Mouse (Mus musculus) kidney, embryonic 14.5 days (tissue): ENCODE measurements at regions not wholly inside any gene's neighbourhood (a gene's known extent, or its start where the extent isn't known, plus 50 kb on each side); places are given as distances from the start of the nearest gene placed in this dataset.

ENCODE experiments used
- ATAC-seq: fragments of 200-750 bp; cut with Nextera tagmentation; 2 replicates; pipeline ENCODE4 v1.8.0; 2017; ENCODE audit warnings: moderate number of reproducible peaks, mild to moderate bottlenecking, moderate TSS enrichment, moderate library complexity; ENCODE audit not compliant: low FRiP score, low TSS enrichment
- H3K27ac ChIP-seq: fragments of 300-500 bp; sonication (generic); 2 replicates; pipeline ENCODE4 v1.5.1; 2014; ENCODE audit warnings: low read depth, mild to moderate bottlenecking, low read length, moderate library complexity, mixed read lengths
- H3K27me3 ChIP-seq: fragments of 300-500 bp; sonication (generic); 2 replicates; pipeline ENCODE4 v1.6.1; 2014; ENCODE audit warnings: mild to moderate bottlenecking, low read length; ENCODE audit not compliant: control insufficient read depth, insufficient read depth
- H3K36me3 ChIP-seq: fragments of 300-500 bp; sonication (generic); 2 replicates; pipeline ENCODE4 v1.6.1; 2014; ENCODE audit warnings: low read length, mixed read lengths; ENCODE audit not compliant: control insufficient read depth, insufficient read depth
- H3K4me1 ChIP-seq: fragments of 300-500 bp; sonication (generic); 2 replicates; pipeline ENCODE4 v1.6.1; 2014; ENCODE audit warnings: low read length, mixed read lengths; ENCODE audit not compliant: control insufficient read depth, insufficient read depth
- H3K4me2 ChIP-seq: fragments of 300-500 bp; sonication (generic); replicated peaks from 2 replicates; pipeline ENCODE4 v1.6.1; 2014; ENCODE audit warnings: low read depth, mild to moderate bottlenecking, low read length
- H3K4me3 ChIP-seq: fragments of 300-500 bp; sonication (generic); 2 replicates; pipeline ENCODE4 v1.5.1; 2014; ENCODE audit warnings: mild to moderate bottlenecking, low read length
- H3K9ac ChIP-seq: fragments of 300-500 bp; sonication (generic); 2 replicates; pipeline ENCODE4 v1.6.1; 2014; ENCODE audit warnings: low read depth, mild to moderate bottlenecking, low read length, moderate library complexity
- H3K9me3 ChIP-seq: fragments of 300-500 bp; sonication (generic); 2 replicates; pipeline ENCODE4 v1.6.1; 2016; ENCODE audit warnings: low read length; ENCODE audit not compliant: control insufficient read depth
- WGBS: fragments of 180-500 bp; shearing (Covaris S2); extraction: QIAGEN DNeasy Blood & Tissue Kit; methylation state at CpG from one replicate; pipeline ENCODE4 v1.1.7; 2014; 5-methylcytosine and 5-hydroxymethylcytosine counted together

GRCm38 (mm10) chr12:56020954-56021514, 184.9 kb downstream of the Brms1l start:
- no peak for ATAC-seq
- H3K4me1 ChIP-seq: no peaks in the 10 kb centered on the region
- no peaks in the 10 kb centered on the region for H3K27me3 ChIP-seq
- no peaks in the 10 kb centered on the region for H3K9me3 ChIP-seq
- WGBS: 22% methylated on average over 7 of the region's 7 CpGs
- no peak overlapping the region for H3K27ac ChIP-seq
- no peak overlapping the region for H3K4me3 ChIP-seq
- H3K36me3 ChIP-seq: no peaks in the 10 kb centered on the region
- no peak overlapping the region for H3K9ac ChIP-seq
- H3K4me2 ChIP-seq: no peak overlapping the region

- WGBS: 38% methylated on average over 1 of the region's 1 CpGs
- ATAC-seq: no peak
- Histone ChIP-seq H3K4me2 (no peak overlapping the region), H3K27me3 (no peaks in the 10 kb centered on the region), H3K9ac (no peak overlapping the region), H3K4me1 (no peaks in the 10 kb centered on the region), H3K9me3 (no peaks in the 10 kb centered on the region), H3K36me3 (no peaks in the 10 kb centered on the region), H3K27ac (no peak overlapping the region), H3K4me3 (no peak overlapping the region)
These were observed 184.4 kb downstream of the Brms1l start for GRCm38 (mm10) chr12:56020547-56020946.

- H3K4me2 ChIP-seq: no peak overlapping the region
- ATAC-seq: no peak
- no peaks in the 10 kb centered on the region for H3K9me3 ChIP-seq
- 72% methylated on average over 4 of the region's 4 CpGs for WGBS
- no peak overlapping the region for H3K4me3 ChIP-seq
- H3K27me3 ChIP-seq: no peaks in the 10 kb centered on the region
- H3K9ac ChIP-seq: no peak overlapping the region
- H3K36me3 ChIP-seq: no peaks in the 10 kb centered on the region
- no peak overlapping the region for H3K27ac ChIP-seq
- H3K4me1 ChIP-seq: no peaks in the 10 kb centered on the region
These were observed 173.9 kb downstream of the Brms1l start for GRCm38 (mm10) chr12:56009976-56010375.

GRCm38 (mm10) chr12:56005846-56006245, 169.7 kb downstream of the Brms1l start:
- H3K9ac ChIP-seq: no peak overlapping the region
- H3K9me3 ChIP-seq: no peaks in the 10 kb centered on the region
- no peak for ATAC-seq
- H3K36me3 ChIP-seq: no peaks in the 10 kb centered on the region
- H3K27ac ChIP-seq: no peak overlapping the region
- H3K4me2 ChIP-seq: no peak overlapping the region
- no peaks in the 10 kb centered on the region for H3K4me1 ChIP-seq
- no peak overlapping the region for H3K4me3 ChIP-seq
- WGBS: 81% methylated on average over 4 of the region's 4 CpGs
- H3K27me3 ChIP-seq: no peaks in the 10 kb centered on the region

GRCm38 (mm10) chr12:56005321-56005720, 169.2 kb downstream of the Brms1l start:
- no peak overlapping the region for H3K9ac ChIP-seq
- no peak for ATAC-seq
- H3K36me3 ChIP-seq: no peaks in the 10 kb centered on the region
- 61% methylated on average over 6 of the region's 6 CpGs for WGBS
- H3K27me3 ChIP-seq: no peaks in the 10 kb centered on the region
- no peak overlapping the region for H3K4me3 ChIP-seq
- no peak overlapping the region for H3K4me2 ChIP-seq
- H3K4me1 ChIP-seq: no peaks in the 10 kb centered on the region
- H3K27ac ChIP-seq: no peak overlapping the region
- H3K9me3 ChIP-seq: no peaks in the 10 kb centered on the region

- WGBS: 42% methylated on average over 4 of the region's 4 CpGs
- Histone ChIP-seq H3K27ac (no peak overlapping the region), H3K36me3 (no peaks in the 10 kb centered on the region), H3K4me1 (no peaks in the 10 kb centered on the region), H3K9me3 (no peaks in the 10 kb centered on the region), H3K9ac (no peak overlapping the region), H3K4me3 (no peak overlapping the region), H3K27me3 (no peaks in the 10 kb centered on the region), H3K4me2 (no peak overlapping the region)
- ATAC-seq: no peak
These were observed 168.4 kb downstream of the Brms1l start for GRCm38 (mm10) chr12:56004479-56004878.

- no peak for ATAC-seq
- Histone ChIP-seq H3K4me1 (no peaks in the 10 kb centered on the region), H3K9ac (no peak overlapping the region), H3K27me3 (no peaks in the 10 kb centered on the region), H3K36me3 (no peaks in the 10 kb centered on the region), H3K27ac (no peak overlapping the region), H3K4me2 (no peak overlapping the region), H3K4me3 (no peak overlapping the region), H3K9me3 (no peaks in the 10 kb centered on the region)
- 87% methylated on average over 8 of the region's 8 CpGs for WGBS
These were observed 167.4 kb downstream of the Brms1l start for GRCm38 (mm10) chr12:56003561-56003960.

GRCm38 (mm10) chr12:55996585-55997377, 160.7 kb downstream of the Brms1l start:
- Histone ChIP-seq H3K36me3 (no peaks in the 10 kb centered on the region), H3K9ac (no peak overlapping the region), H3K27ac (no peak overlapping the region), H3K4me3 (no peak overlapping the region), H3K27me3 (no peaks in the 10 kb centered on the region), H3K9me3 (no peaks in the 10 kb centered on the region), H3K4me1 (no peaks in the 10 kb centered on the region), H3K4me2 (no peak overlapping the region)
- ATAC-seq: no peak
- WGBS: 79% methylated on average over 3 of the region's 3 CpGs

GRCm38 (mm10) chr12:55983565-55984351, 147.6 kb downstream of the Brms1l start:
- H3K36me3 ChIP-seq: no peaks in the 10 kb centered on the region
- no peak overlapping the region for H3K9ac ChIP-seq
- no peak overlapping the region for H3K4me2 ChIP-seq
- no peaks in the 10 kb centered on the region for H3K27me3 ChIP-seq
- H3K9me3 ChIP-seq: no peaks in the 10 kb centered on the region
- H3K4me1 ChIP-seq: no peaks in the 10 kb centered on the region
- no peak overlapping the region for H3K4me3 ChIP-seq
- no peak for ATAC-seq
- WGBS: 82% methylated on average over 11 of the region's 11 CpGs
- no peak overlapping the region for H3K27ac ChIP-seq
